In the genomic region with DNA sequence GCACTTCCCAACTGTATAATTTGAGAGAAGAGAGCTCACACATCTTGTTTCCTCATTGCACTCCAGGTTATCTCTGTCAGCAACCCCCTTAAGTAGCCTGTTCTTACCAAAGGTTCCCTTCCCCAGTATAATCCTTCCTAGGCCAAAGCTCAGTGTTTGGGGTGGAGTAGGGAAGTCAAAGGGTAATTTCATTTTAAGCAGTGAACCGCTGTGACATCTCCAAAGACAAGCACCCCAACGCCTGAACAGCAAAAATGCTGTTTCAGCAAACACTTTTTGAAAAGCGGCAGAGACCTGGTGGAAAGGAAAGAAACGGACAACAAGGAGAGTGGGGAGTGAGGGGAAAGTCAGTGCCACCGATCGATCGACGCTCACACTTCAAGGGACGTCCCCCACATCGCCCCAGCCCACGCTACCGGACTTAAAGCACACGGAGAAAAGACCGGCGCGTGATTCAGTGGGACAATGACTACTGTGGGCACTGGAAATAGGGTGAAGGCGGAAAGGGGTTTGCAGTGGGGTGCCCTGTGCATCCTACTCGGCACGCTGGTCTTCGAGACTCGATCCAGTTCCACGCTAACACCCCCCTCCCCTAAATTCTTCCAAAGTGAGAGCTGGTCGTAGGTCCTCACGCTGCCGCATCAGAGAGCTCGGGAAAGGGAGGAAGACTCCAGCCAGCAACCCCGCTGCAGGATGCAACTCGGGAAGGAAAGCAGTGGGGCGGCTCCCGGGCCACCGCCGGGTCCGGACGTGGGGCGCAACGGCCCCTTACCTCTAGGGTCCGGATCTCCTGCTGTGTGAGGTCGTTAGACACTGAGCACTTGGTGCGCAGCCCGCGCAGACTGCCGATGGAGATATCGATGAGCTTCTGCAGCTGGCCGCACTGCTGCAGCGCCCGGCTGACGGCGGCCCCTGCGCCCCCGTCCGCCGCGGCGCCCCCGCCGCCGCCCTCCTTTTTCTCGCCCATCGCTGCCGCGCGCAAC, we compare ENCODE assay signal across 8 mouse cellular contexts. TPM values are rescaled to one million over a fixed set of nuclear protein-coding genes. Genes with fewer than 3 reads are reported as not detected.
DNase-seq lines count a peak whose midpoint lies in the region; ATAC-seq and TF ChIP-seq lines count a peak whose summit lies in the region.

No protein-coding gene starts in this region.

- intact Hi-C loops in heart, postnatal 10 days (cut with DNase I) = loop anchor here (1.0 to 2.0 kb wide), 4 partner anchors 33 to 115 kb away; no protein-coding TSS in a partner anchor

- ATAC-seq in kidney, embryonic 15.5 days (replicated peaks; ENCODE audit: low FRiP score) = no peak; the same call in 1 of the 2 replicates
- ATAC-seq in limb, embryonic 15.5 days (ENCODE audit: insufficient number of reproducible peaks, low FRiP score, low TSS enrichment, low read depth) = no peak
- peak; percentile 36 for ATAC-seq in midbrain, postnatal 0 days (ENCODE audit: low FRiP score)
- ATAC-seq in megakaryocyte progenitor cell, adult 5-6 weeks (replicated peaks; ENCODE audit: poor library complexity) = no peak

- peak overlapping the region; percentile 72 for H3K4me3 ChIP-seq in kidney, embryonic 15.5 days (replicated peaks)
- H3K4me3 ChIP-seq in ES-E14 (ENCODE audit: insufficient read depth in 1 of 2, low read depth in 1 of 2, low read length in 2 of 2, poor library complexity in 1 of 2, severe bottlenecking in 1 of 2) = peak overlapping the region; percentile 79 to 96
- peak overlapping the region; percentile 91 for H3K4me3 ChIP-seq in limb, embryonic 15.5 days
- H3K4me3 ChIP-seq in midbrain, postnatal 0 days (ENCODE audit: low read depth, low read length) = peak overlapping the region; percentile 88

- H3K27ac ChIP-seq in kidney, embryonic 15.5 days = peak overlapping the region; percentile 90
- H3K27ac ChIP-seq in ES-E14 (ENCODE audit: insufficient read depth, low read depth, low read length, poor library complexity, severe bottlenecking) = no peak overlapping the region
- peak overlapping the region; percentile 92 for H3K27ac ChIP-seq in limb, embryonic 15.5 days
- H3K27ac ChIP-seq in midbrain, postnatal 0 days (ENCODE audit: low read depth, low read length) = peak overlapping the region; percentile 89

- peaks cover 38% of the 10 kb centered on the region for H3K4me1 ChIP-seq in kidney, embryonic 15.5 days
- H3K4me1 ChIP-seq in ES-E14 (ENCODE audit: control insufficient read depth in 2 of 2, insufficient read depth in 2 of 2, low read length in 2 of 2, poor library complexity in 1 of 2) = peaks cover 5 to 10% of the 10 kb centered on the region in 2 experiments; a peak in 3 of 4 replicates
- peaks cover 42% of the 10 kb centered on the region for H3K4me1 ChIP-seq in limb, embryonic 15.5 days
- peaks cover 13% of the 10 kb centered on the region for H3K4me1 ChIP-seq in midbrain, postnatal 0 days (ENCODE audit: insufficient read depth, low read length)

- H3K9ac ChIP-seq in kidney, embryonic 15.5 days = peak overlapping the region; percentile 75
- peak overlapping the region; percentile 79 for H3K9ac ChIP-seq in ES-E14 (ENCODE audit: insufficient read depth, low read depth, low read length, poor library complexity, severe bottlenecking)
- H3K9ac ChIP-seq in limb, embryonic 15.5 days = peak overlapping the region; percentile 87
- peak overlapping the region; percentile 85 for H3K9ac ChIP-seq in midbrain, postnatal 0 days (replicated peaks; ENCODE audit: low read length, poor library complexity, severe bottlenecking)

- WGBS in kidney, embryonic 15.5 days = under 1% methylated on average over 62 of the region's 62 CpGs
- under 1% methylated on average over 61 of the region's 62 CpGs for WGBS in limb, embryonic 15.5 days
- WGBS in midbrain, postnatal 0 days = under 1% methylated on average over 52 of the region's 62 CpGs

- no peaks in the 10 kb centered on the region for H3K27me3 ChIP-seq in kidney, embryonic 15.5 days
- H3K27me3 ChIP-seq in limb, embryonic 15.5 days = no peaks in the 10 kb centered on the region
- H3K27me3 ChIP-seq in midbrain, postnatal 0 days (ENCODE audit: insufficient read depth, low read length) = no peaks in the 10 kb centered on the region

- no peak for TF ChIP-seq CTCF in midbrain, postnatal 0 days (IDR thresholded peaks at IDR 0.05)

- DNase-seq in kidney, adult 11 months = no peak
- DNase-seq in ES-E14 (ENCODE audit: low read depth, low spot score) = no peak
- peak; percentile 21 for DNase-seq in embryo, embryonic 9.5 days (ENCODE audit: extremely low spot score)
- peak; percentile 61 for DNase-seq in heart, postnatal 10 days
- peak; percentile 22 for DNase-seq in midbrain, postnatal 0 days (ENCODE audit: low spot score)

- H3K4me2 ChIP-seq in kidney, embryonic 15.5 days = peak overlapping the region; percentile 72
- H3K4me2 ChIP-seq in limb, embryonic 15.5 days = peak overlapping the region; percentile 70
- H3K4me2 ChIP-seq in midbrain, postnatal 0 days (ENCODE audit: low read depth, low read length, poor library complexity, severe bottlenecking) = peak overlapping the region; percentile 71

- no peaks in the 10 kb centered on the region for H3K36me3 ChIP-seq in kidney, embryonic 15.5 days
- H3K36me3 ChIP-seq in ES-E14 (ENCODE audit: control insufficient read depth, insufficient read depth, low read length, poor library complexity, severe bottlenecking) = no peaks in the 10 kb centered on the region
- no peaks in the 10 kb centered on the region for H3K36me3 ChIP-seq in limb, embryonic 15.5 days
- no peaks in the 10 kb centered on the region for H3K36me3 ChIP-seq in midbrain, postnatal 0 days (ENCODE audit: insufficient read depth, low read length)

- in situ Hi-C loops in ES-E14 (cut with MboI; ENCODE audit: low sequenced_read_pairs in 2 of 2, unreplicated experiment in 2 of 2) = no loop called here

- H3K9me3 ChIP-seq in kidney, embryonic 15.5 days (replicated peaks) = no peaks in the 10 kb centered on the region
- H3K9me3 ChIP-seq in ES-E14 (ENCODE audit: control insufficient read depth, insufficient read depth, low read depth, low read length) = no peaks in the 10 kb centered on the region
- H3K9me3 ChIP-seq in limb, embryonic 15.5 days = no peaks in the 10 kb centered on the region
- no peaks in the 10 kb centered on the region for H3K9me3 ChIP-seq in midbrain, postnatal 0 days (ENCODE audit: low read length)

TF ChIP-seq in ES-E14, 5 proteins besides CTCF, POLR2A, EP300 and RAD21:
- TF ChIP-seq CHD2 (IDR thresholded peaks at IDR 0.05; ENCODE audit: low read depth, low read length) (no peak), MAFK (IDR thresholded peaks at IDR 0.05; ENCODE audit: insufficient read depth, low read depth, low read length) (peak; percentile 85), HCFC1 (IDR thresholded peaks at IDR 0.05; ENCODE audit: borderline replicate concordance, insufficient read depth, low read length) (no peak), ZNF384 (IDR thresholded peaks at IDR 0.05; ENCODE audit: low read depth, low read length) (no peak)

RNA-seq across cellular contexts. Expression of a gene that starts 0.6 kb away (rescaled TPM):
- polyA plus RNA-seq in kidney, embryonic 15.5 days (2015; fragmentation: Nextera tagmentation; extraction: Ambion mirVana) = 2.6 and 3.3 TPM in 2 replicates
- total RNA-seq in ES-E14 (2012; rRNA removed) = 10.7 and 11.3 TPM in 2 replicates
- 10 to 100 TPM; 10.4 to 11.9 TPM for total RNA-seq in heart, postnatal 10 days (2021)
- polyA plus RNA-seq in limb, embryonic 15.5 days (2015; fragmentation: Nextera tagmentation; extraction: Ambion mirVana) = 4.0 and 5.2 TPM in 2 replicates
- total RNA-seq in midbrain, postnatal 0 days (2014; rRNA removed) = 33.7 and 38.1 TPM in 2 replicates
- 2.6 and 3.2 TPM in 2 replicates for polyA plus RNA-seq in midbrain, postnatal 0 days (2015; fragmentation: Nextera tagmentation; extraction: Ambion mirVana)
- 7.1 and 8.7 TPM in 2 replicates for total RNA-seq in megakaryocyte progenitor cell, adult 5-6 weeks (2015)
- total RNA-seq in megakaryocyte progenitor cell, adult 5-6 weeks (2017) = 6.0 and 7.2 TPM in 2 replicates

Comparison
In these comparisons a context has a peak if more than half of its experiments do, and no peak if none do; other contexts are left out.
1. DNase-seq: peak in embryo, embryonic 9.5 days (single experiment), heart, postnatal 10 days (2 of 2) and midbrain, postnatal 0 days (single experiment); none in kidney, adult 11 months (single experiment) and ES-E14 (single experiment).
2. Peak in every context shown above with its lines, with median percentiles within 50 percentile points of each other: H3K4me2 ChIP-seq, H3K4me3 ChIP-seq and H3K9ac ChIP-seq.